Mouse (Mus musculus) stomach, embryonic 16.5 days (tissue): Measurements from ENCODE around the gene Capn11. TPM values are rescaled to one million over a fixed set of nuclear protein-coding genes. Genes with fewer than 3 reads are reported as not detected.

Experiments used
- ATAC-seq: fragments of 200-750 bp; cut with Nextera tagmentation; 2 replicates; pipeline ENCODE4 v1.8.0; 2017; ENCODE audit warnings: moderate number of reproducible peaks, moderate TSS enrichment; ENCODE audit not compliant: insufficient read depth, low FRiP score
- H3K27ac ChIP-seq: fragments of 300-500 bp; sonication (generic); 2 replicates; pipeline ENCODE4 v1.5.1; 2014; ENCODE audit warnings: low read length
- H3K27me3 ChIP-seq: fragments of 300-500 bp; sonication (generic); 2 replicates; pipeline ENCODE4 v1.6.1; 2014; ENCODE audit warnings: low read length, control low read depth, mixed read lengths; ENCODE audit not compliant: control insufficient read depth, insufficient read depth
- H3K36me3 ChIP-seq: fragments of 300-500 bp; sonication (generic); 2 replicates; pipeline ENCODE4 v1.6.1; 2014; ENCODE audit warnings: low read length; ENCODE audit not compliant: control insufficient read depth, insufficient read depth
- H3K4me1 ChIP-seq: fragments of 300-500 bp; sonication (generic); 2 replicates; pipeline ENCODE4 v1.6.1; 2014; ENCODE audit warnings: low read length, control low read depth, mixed read lengths; ENCODE audit not compliant: control insufficient read depth, insufficient read depth
- H3K4me2 ChIP-seq: fragments of 300-500 bp; sonication (generic); 2 replicates; pipeline ENCODE4 v1.6.1; 2014; ENCODE audit warnings: low read depth, low read length, mixed read lengths
- H3K4me3 ChIP-seq: fragments of 300-500 bp; sonication (generic); replicated peaks from 2 replicates; pipeline ENCODE4 v1.5.1; 2014; ENCODE audit warnings: mild to moderate bottlenecking, low read length
- H3K9ac ChIP-seq: fragments of 300-500 bp; sonication (generic); 2 replicates; pipeline ENCODE4 v1.6.1; 2014; ENCODE audit warnings: low read length
- H3K9me3 ChIP-seq: fragments of 300-500 bp; sonication (generic); replicated peaks from 2 replicates; pipeline ENCODE4 v1.6.1; 2016; ENCODE audit warnings: low read length, control low read depth; ENCODE audit not compliant: control insufficient read depth
- WGBS: fragments of 180-500 bp; shearing (Covaris S2); extraction: QIAGEN DNeasy Blood & Tissue Kit; methylation state at CpG from one replicate; pipeline ENCODE4 v1.1.7; 2014; 5-methylcytosine and 5-hydroxymethylcytosine counted together
- polyA plus RNA-seq: library from polyadenylated mRNA; unstranded; fragments of >200 nt; fragmentation: Nextera tagmentation; extraction: Ambion mirVana; gene quantifications from 2 replicates; pipeline ENCODE4 v1.2.1, GENCODE M21; 2015

Capn11 gene
- polyA plus RNA-seq, 1 experiment from 2014 or later: 0.45 TPM

- 88% methylated on average over 10 of the region's 10 CpGs for WGBS
- H3K9me3 ChIP-seq: no peaks in the 10 kb centered on the region
- ATAC-seq: no peak
- no peaks in the 10 kb centered on the region for H3K27me3 ChIP-seq
- no peak overlapping the region for H3K4me2 ChIP-seq
- H3K4me1 ChIP-seq: no peaks in the 10 kb centered on the region
- peaks cover 13% of the 10 kb centered on the region; the same call in 1 of the 2 replicates for H3K36me3 ChIP-seq
- no peak overlapping the region for H3K27ac ChIP-seq
- H3K4me3 ChIP-seq: no peak overlapping the region
- H3K9ac ChIP-seq: no peak overlapping the region
Observed at GRCm38 (mm10) chr17:45667986-45668385, 8.9 kb upstream of the Capn11 start.

GRCm38 (mm10) chr17:45667481-45667880 is 8.4 kb upstream of the Capn11 start:
- Histone ChIP-seq H3K4me3 (no peak overlapping the region), H3K9me3 (no peaks in the 10 kb centered on the region), H3K4me1 (no peaks in the 10 kb centered on the region), H3K9ac (no peak overlapping the region), H3K27me3 (no peaks in the 10 kb centered on the region), H3K4me2 (no peak overlapping the region), H3K27ac (no peak overlapping the region), H3K36me3 (peaks cover 9% of the 10 kb centered on the region; the same call in 1 of the 2 replicates)
- ATAC-seq: no peak
- 82% methylated on average over 10 of the region's 10 CpGs for WGBS

DNA sequence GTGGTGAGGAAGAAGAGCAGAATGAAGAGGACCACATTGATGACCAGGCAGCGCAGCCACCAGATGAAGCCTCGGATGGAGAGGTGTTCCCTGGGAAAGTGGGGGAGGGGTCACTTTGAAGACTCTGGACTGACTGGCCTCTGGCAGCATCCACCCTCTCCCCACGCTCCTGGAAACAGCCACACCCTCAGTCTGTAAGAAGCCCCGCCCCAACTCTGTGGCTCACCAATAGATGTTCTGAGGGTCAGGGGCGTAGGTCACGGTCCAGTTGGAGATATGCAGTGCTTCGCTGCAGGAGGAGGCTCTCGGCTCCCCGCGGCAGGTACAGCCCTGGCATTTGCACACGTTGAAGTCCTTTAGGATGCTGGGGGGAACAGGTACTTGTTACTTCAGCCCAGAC is 7.0 kb upstream of the Capn11 start:
- 63% methylated on average over 11 of the region's 11 CpGs for whole genome bisulfite sequencing
- Histone ChIP-seq H3K4me3 (no peak overlapping the region), H3K36me3 (peaks cover 8% of the 10 kb centered on the region; the same call in 1 of the 2 replicates), H3K4me2 (no peak overlapping the region), H3K27me3 (no peaks in the 10 kb centered on the region), H3K9ac (no peak overlapping the region), H3K9me3 (no peaks in the 10 kb centered on the region), H3K4me1 (no peaks in the 10 kb centered on the region), H3K27ac (no peak overlapping the region)
- no peak for ATAC-seq

DNA sequence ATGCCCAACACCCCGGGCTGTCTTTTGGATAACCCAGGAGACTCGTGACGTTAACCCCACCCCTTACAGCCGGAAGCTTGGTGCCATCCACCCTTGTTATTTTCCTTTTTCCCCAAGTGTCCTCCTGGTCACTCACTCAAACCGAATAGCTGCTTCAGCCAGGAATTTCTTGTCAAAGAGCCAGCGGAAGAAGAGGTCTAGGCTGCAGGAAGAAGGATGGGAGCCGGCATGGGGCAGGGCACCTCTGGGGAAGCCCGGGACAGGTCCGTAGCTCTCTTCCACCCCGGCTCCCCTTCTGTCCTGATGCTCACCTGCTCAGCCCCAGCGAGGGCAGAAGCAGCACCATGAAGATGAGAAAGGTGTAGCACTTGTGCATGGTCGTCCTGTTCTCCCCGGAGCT is 5.5 kb upstream of the Capn11 start:
- Histone ChIP-seq H3K27me3 (no peaks in the 10 kb centered on the region), H3K4me1 (no peaks in the 10 kb centered on the region), H3K9ac (no peak overlapping the region), H3K27ac (no peak overlapping the region), H3K9me3 (no peaks in the 10 kb centered on the region), H3K4me2 (no peak overlapping the region), H3K36me3 (peaks cover 8% of the 10 kb centered on the region; the same call in 1 of the 2 replicates), H3K4me3 (no peak overlapping the region)
- no peak for ATAC-seq
- WGBS: 87% methylated on average over 13 of the region's 13 CpGs

- peak; percentile 18; the same call in 1 of the 2 replicates for ATAC-seq
- Histone ChIP-seq H3K4me1 (no peaks in the 10 kb centered on the region), H3K36me3 (peaks cover 8% of the 10 kb centered on the region; the same call in 1 of the 2 replicates), H3K9me3 (no peaks in the 10 kb centered on the region), H3K27me3 (no peaks in the 10 kb centered on the region), H3K9ac (no peak overlapping the region), H3K4me2 (peak overlapping the region; percentile 33; the same call in 1 of the 2 replicates), H3K27ac (no peak overlapping the region), H3K4me3 (no peak overlapping the region)
- 27% methylated on average over 27 of the region's 27 CpGs for WGBS
Observed at GRCm38 (mm10) chr17:45663106-45663919, 4.2 kb upstream of the Capn11 start.

DNA sequence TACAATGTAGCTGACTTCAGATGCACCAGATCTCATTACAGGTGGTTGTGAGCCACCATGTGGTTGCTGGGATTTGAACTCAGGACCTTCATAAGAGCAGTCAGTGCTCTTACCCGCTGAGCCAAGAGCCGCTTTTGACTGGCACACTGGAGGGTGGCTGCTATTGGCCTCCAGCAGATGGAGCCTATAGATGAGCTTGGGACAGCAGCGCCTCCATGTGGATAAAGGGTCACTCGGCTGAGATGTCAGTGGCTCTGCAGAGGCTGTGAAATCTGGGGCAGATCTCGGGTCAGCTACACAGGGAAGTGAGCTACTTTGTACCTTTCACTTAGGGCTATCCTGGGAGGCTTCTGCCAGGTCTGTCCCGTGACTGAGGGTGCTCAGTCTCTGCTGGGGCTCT is 3.3 kb downstream of the Capn11 start:
- ATAC-seq: no peak

DNA sequence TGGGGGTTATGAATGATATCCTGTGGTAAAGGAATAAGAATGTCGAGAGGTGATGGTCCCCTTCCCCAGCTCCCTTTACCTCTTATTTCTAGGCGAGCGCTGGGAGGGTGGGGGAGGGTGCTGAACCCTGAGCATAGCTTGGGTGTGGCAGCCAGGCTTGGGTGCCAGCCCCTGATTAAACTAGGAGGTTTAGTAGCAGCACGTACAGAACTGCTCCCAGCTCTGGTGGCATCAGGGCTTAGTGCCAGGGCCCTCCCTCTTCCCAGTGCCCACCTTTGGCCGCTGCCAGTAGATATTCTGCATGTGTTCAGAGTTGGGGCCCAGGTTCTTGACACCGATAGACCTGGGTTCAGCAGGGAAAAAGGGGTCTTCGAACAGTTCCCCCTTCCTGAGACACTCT is 5.9 kb downstream of the Capn11 start:
- 62% methylated on average over 7 of the region's 7 CpGs for WGBS
- H3K27me3 ChIP-seq: no peaks in the 10 kb centered on the region

More for the DNA sequence above, 3.3 kb downstream of the Capn11 start:
- Histone ChIP-seq H3K9ac (no peak overlapping the region), H3K27me3 (no peaks in the 10 kb centered on the region), H3K27ac (no peak overlapping the region), H3K4me3 (no peak overlapping the region), H3K4me1 (no peaks in the 10 kb centered on the region), H3K9me3 (no peaks in the 10 kb centered on the region), H3K36me3 (no peaks in the 10 kb centered on the region), H3K4me2 (no peak overlapping the region)
- 26% methylated on average over 6 of the region's 6 CpGs for WGBS

DNA sequence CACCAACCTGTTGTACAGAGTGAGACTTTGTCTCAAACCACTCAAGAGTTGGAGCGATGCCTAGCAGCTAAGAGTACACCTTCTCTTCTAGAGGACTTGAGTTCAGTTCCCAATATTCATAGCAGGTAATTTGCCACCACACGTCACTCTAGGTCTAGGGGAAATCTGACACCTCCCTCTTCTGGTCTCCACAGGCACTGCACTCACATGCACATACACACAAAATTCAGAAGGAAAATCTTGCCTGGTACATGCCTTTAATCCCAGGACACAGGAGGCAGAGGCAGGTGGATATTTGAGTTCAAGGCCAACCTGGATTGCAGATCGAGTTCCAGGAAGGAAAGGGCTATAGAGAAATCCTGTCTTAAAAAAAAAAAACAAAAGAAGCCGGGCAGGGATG is 14.9 kb downstream of the Capn11 start:
- 94% methylated on average over 4 of the region's 4 CpGs for WGBS
- H3K36me3 ChIP-seq: no peaks in the 10 kb centered on the region
- H3K27me3 ChIP-seq: no peaks in the 10 kb centered on the region
- no peak overlapping the region for H3K4me3 ChIP-seq
- H3K9me3 ChIP-seq: 0 out of 2 replicates have a peak, but pooled peaks cover 4% of the 10 kb centered on the region
- H3K4me2 ChIP-seq: no peak overlapping the region
- no peak for ATAC-seq
- no peak overlapping the region for H3K9ac ChIP-seq
- no peak overlapping the region for H3K27ac ChIP-seq
- H3K4me1 ChIP-seq: no peaks in the 10 kb centered on the region

More for the DNA sequence above, 5.9 kb downstream of the Capn11 start:
- ATAC-seq: no peak
- Histone ChIP-seq H3K4me3 (no peak overlapping the region), H3K27ac (no peak overlapping the region), H3K4me1 (no peaks in the 10 kb centered on the region), H3K36me3 (no peaks in the 10 kb centered on the region), H3K9me3 (no peaks in the 10 kb centered on the region), H3K4me2 (no peak overlapping the region), H3K9ac (no peak overlapping the region)

GRCm38 (mm10) chr17:45642701-45643100 is 16.4 kb downstream of the Capn11 start:
- Histone ChIP-seq H3K4me1 (no peaks in the 10 kb centered on the region), H3K27ac (no peak overlapping the region), H3K36me3 (no peaks in the 10 kb centered on the region), H3K4me2 (no peak overlapping the region), H3K9me3 (0 out of 2 replicates have a peak, but pooled peaks cover 4% of the 10 kb centered on the region), H3K27me3 (no peaks in the 10 kb centered on the region), H3K4me3 (no peak overlapping the region), H3K9ac (no peak overlapping the region)
- ATAC-seq: no peak
- WGBS: 26% methylated on average over 12 of the region's 12 CpGs
